Comparison of ENCODE assay signal across 24 mouse cellular contexts in the genomic region with DNA sequence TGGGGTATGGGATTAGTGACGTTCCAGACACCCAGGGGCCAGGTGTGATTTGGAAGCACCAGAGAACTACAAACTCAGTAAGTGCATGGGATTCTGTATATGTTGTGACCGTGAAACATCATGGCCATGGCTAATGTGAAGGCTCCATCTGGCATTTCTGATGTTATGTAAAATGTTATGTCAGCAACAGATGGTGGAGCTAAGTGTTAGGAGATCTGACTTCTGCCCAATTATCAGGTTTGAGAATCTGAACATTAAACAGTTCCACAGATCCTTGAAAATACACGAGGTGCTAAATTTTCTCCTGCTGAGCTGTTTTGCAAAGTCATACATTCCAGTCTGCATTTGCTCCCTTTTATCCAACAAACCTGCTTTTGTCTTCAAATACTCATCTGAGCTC.
A peak's percentile ranks its signal among the peaks of the same experiment; 100 is the strongest.
DNase-seq lines count a peak whose midpoint lies in the region; ATAC-seq and TF ChIP-seq lines count a peak whose summit lies in the region.
"Had no signal": no experiment of that assay in that cellular context is flagged by ENCODE, and none has a peak within 500 bp of the region (broad histone marks: within the 10 kb centered on the region; RNA-seq: fewer than 3 reads in every experiment).

No protein-coding gene starts in this region.

- no peaks in the 10 kb centered on the region for H3K36me3 ChIP-seq in forebrain, embryonic 12.5 days (replicated peaks)
- H3K36me3 ChIP-seq in forebrain, embryonic 11.5 days (ENCODE audit: control insufficient read depth, insufficient read depth, low read length), result no peaks in the 10 kb centered on the region
- no peaks in the 10 kb centered on the region for H3K36me3 ChIP-seq in forebrain, embryonic 14.5 days (ENCODE audit: control insufficient read depth, insufficient read depth, low read length)
- H3K36me3 ChIP-seq: embryonic facial prominence, embryonic 12.5 days; G1E; limb, embryonic 12.5 days; liver, embryonic 13.5 days had no signal

- intact Hi-C loops in left cerebral cortex, adult 2 months (cut with DNase I), result loop anchor here (2.0 kb wide), 1 partner anchor 146 kb away; no protein-coding TSS in a partner anchor
- intact Hi-C loops in left cerebral cortex, postnatal 4 days (cut with DNase I), result loop anchor here (10.0 kb wide), 1 partner anchor 396 kb away; a partner anchor contains a TSS

- H3K4me1 ChIP-seq in forebrain, embryonic 12.5 days, result peaks cover 5% of the 10 kb centered on the region; the same call in 1 of the 2 replicates
- no peaks in the 10 kb centered on the region for H3K4me1 ChIP-seq in forebrain, embryonic 11.5 days (replicated peaks; ENCODE audit: control insufficient read depth, insufficient read depth, low read length)
- H3K4me1 ChIP-seq in forebrain, embryonic 14.5 days (ENCODE audit: control insufficient read depth, insufficient read depth, low read length), result no peaks in the 10 kb centered on the region
- H3K4me1 ChIP-seq: embryonic facial prominence, embryonic 12.5 days; limb, embryonic 12.5 days; liver, embryonic 13.5 days had no signal

- H3K4me3 ChIP-seq in forebrain, embryonic 12.5 days (replicated peaks), result no peak overlapping the region
- no peak overlapping the region for H3K4me3 ChIP-seq in forebrain, embryonic 11.5 days (ENCODE audit: low read depth, low read length)
- H3K4me3 ChIP-seq in left cerebral cortex, adult 2 months, result no peak overlapping the region
- H3K4me3 ChIP-seq in forebrain, embryonic 14.5 days (ENCODE audit: low read depth, low read length), result no peak overlapping the region
- H3K4me3 ChIP-seq: embryonic facial prominence, embryonic 12.5 days; heart, adult 2 months; limb, embryonic 12.5 days; liver, embryonic 13.5 days had no signal

- DNase-seq in forebrain, embryonic 11.5 days (ENCODE audit: low spot score), result no peak
- DNase-seq in left cerebral cortex, adult 2 months (ENCODE audit: extremely low spot score in 1 of 2, low spot score in 2 of 2), result peak in 1 of 2 experiments; percentile 16
- no peak for DNase-seq in left cerebral cortex, postnatal 4 days
- DNase-seq in forebrain, embryonic 14.5 days (ENCODE audit: low spot score), result peak; percentile 78
- DNase-seq in layer of hippocampus, adult 9-11 months, result peak; percentile 45
- no peak for DNase-seq in testis, postnatal 10 days (ENCODE audit: low spot score)
- no peak for DNase-seq in urinary bladder, postnatal 10 days (ENCODE audit: low spot score)
- DNase-seq: adrenal gland, postnatal 10 days; cerebellum, adult 18-20 months; gastrocnemius, postnatal 10 days; heart, adult 2 months; heart, postnatal 36 days; kidney, adult 8-10 months; kidney, postnatal 14 days; liver, embryonic 13.5 days; lung, embryonic 14.5 days; lung, postnatal 36 days had no signal

- H3K4me2 ChIP-seq in forebrain, embryonic 12.5 days, result no peak overlapping the region
- no peak overlapping the region for H3K4me2 ChIP-seq in forebrain, embryonic 11.5 days (ENCODE audit: low read depth, low read length, severe bottlenecking)
- H3K4me2 ChIP-seq in forebrain, embryonic 14.5 days (ENCODE audit: low read length), result no peak overlapping the region
- H3K4me2 ChIP-seq: embryonic facial prominence, embryonic 12.5 days; hindbrain, embryonic 14.5 days; limb, embryonic 12.5 days; liver, embryonic 13.5 days; lung, embryonic 14.5 days had no signal

- no peak overlapping the region for H3K27ac ChIP-seq in forebrain, embryonic 12.5 days
- H3K27ac ChIP-seq in forebrain, embryonic 11.5 days (ENCODE audit: low read depth, low read length), result no peak overlapping the region
- peak overlapping the region; percentile 54; the same call in 1 of the 2 replicates for H3K27ac ChIP-seq in left cerebral cortex, adult 2 months
- H3K27ac ChIP-seq in forebrain, embryonic 14.5 days (ENCODE audit: low read depth, low read length), result no peak overlapping the region
- H3K27ac ChIP-seq: embryonic facial prominence, embryonic 12.5 days; heart, adult 2 months; hindbrain, embryonic 14.5 days; limb, embryonic 12.5 days; liver, embryonic 13.5 days had no signal

- 65% methylated on average over 3 of the region's 3 CpGs for WGBS in forebrain, embryonic 12.5 days
- WGBS in forebrain, embryonic 11.5 days, result 76% methylated on average over 3 of the region's 3 CpGs
- 48% methylated on average over 3 of the region's 3 CpGs for WGBS in forebrain, embryonic 14.5 days

- TF ChIP-seq CTCF in left cerebral cortex, adult 2 months (IDR thresholded peaks at IDR 0.05), result no peak

- ATAC-seq in forebrain, embryonic 12.5 days (ENCODE audit: low FRiP score), result peak; percentile 58; the same call in 1 of the 2 replicates
- no peak for ATAC-seq in forebrain, embryonic 11.5 days (replicated peaks; ENCODE audit: low FRiP score)
- ATAC-seq in forebrain, embryonic 14.5 days, result peak; percentile 73
- ATAC-seq: activated CD4-positive, CD25-positive, alpha-beta regulatory T cell, adult 4 months; midbrain, embryonic 16.5 days had no signal

- no peak overlapping the region for H3K9ac ChIP-seq in forebrain, embryonic 12.5 days
- no peak overlapping the region for H3K9ac ChIP-seq in forebrain, embryonic 11.5 days (ENCODE audit: low read length)
- no peak overlapping the region for H3K9ac ChIP-seq in forebrain, embryonic 14.5 days (ENCODE audit: low read length)
- H3K9ac ChIP-seq: embryonic facial prominence, embryonic 12.5 days; hindbrain, embryonic 14.5 days; limb, embryonic 12.5 days; liver, embryonic 13.5 days; lung, embryonic 14.5 days had no signal

- peaks cover 28% of the 10 kb centered on the region for H3K27me3 ChIP-seq in forebrain, embryonic 12.5 days
- H3K27me3 ChIP-seq in forebrain, embryonic 11.5 days (ENCODE audit: control insufficient read depth, insufficient read depth, low read length), result peaks cover 6% of the 10 kb centered on the region; the same call in 1 of the 2 replicates
- H3K27me3 ChIP-seq in forebrain, embryonic 14.5 days (replicated peaks; ENCODE audit: control insufficient read depth, insufficient read depth, low read length), result no peaks in the 10 kb centered on the region
- H3K27me3 ChIP-seq: liver, embryonic 13.5 days had no signal

- no peaks in the 10 kb centered on the region for H3K9me3 ChIP-seq in forebrain, embryonic 12.5 days
- H3K9me3 ChIP-seq in forebrain, embryonic 11.5 days (ENCODE audit: control insufficient read depth, low read length), result no peaks in the 10 kb centered on the region
- no peaks in the 10 kb centered on the region for H3K9me3 ChIP-seq in forebrain, embryonic 14.5 days (replicated peaks; ENCODE audit: control insufficient read depth, low read length)
- H3K9me3 ChIP-seq: embryonic facial prominence, embryonic 12.5 days; G1E; limb, embryonic 12.5 days; liver, embryonic 13.5 days had no signal

Comparison
In these comparisons a context has a peak if more than half of its experiments do, and no peak if none do; other contexts are left out.
1. DNase-seq: peak in forebrain, embryonic 14.5 days (single experiment) and layer of hippocampus, adult 9-11 months (single experiment); none in forebrain, embryonic 11.5 days (single experiment), left cerebral cortex, postnatal 4 days (single experiment), testis, postnatal 10 days (single experiment) and urinary bladder, postnatal 10 days (single experiment).